Mouse (Mus musculus): ENCODE measurements around the gene Bicd2.
A peak's percentile ranks its signal among the peaks of the same experiment; 100 is the strongest.

DNA sequence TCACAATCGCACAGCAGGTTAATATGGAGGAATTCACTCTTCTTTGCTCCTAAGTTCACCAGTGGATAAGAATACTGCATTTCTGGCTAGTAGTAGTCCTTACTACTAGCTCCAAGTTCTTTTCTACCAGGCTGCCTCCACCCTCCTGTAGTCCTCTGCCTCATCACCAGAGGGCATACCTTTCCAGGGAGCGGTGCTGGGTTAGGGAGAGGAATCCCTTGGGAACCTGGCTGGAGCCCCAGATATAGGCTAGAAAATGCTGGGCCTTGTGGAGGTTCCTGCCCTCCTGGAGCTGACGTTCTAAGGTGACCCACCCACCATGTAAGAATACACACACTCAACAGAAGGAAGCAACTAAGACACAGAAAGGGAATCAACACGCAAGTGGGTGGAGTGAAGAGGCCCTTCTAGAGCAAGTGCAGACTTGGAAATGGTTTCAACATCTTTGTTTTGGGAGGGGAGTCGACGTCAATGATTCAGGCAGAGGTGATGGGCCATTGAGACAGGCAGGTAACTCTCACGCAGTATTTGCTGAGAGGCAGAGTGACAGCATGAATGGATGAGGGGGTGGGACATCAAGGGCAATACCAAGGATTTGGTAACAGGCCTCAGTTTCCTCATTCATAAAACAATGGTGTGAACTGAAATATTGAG is 2.4 kb upstream of the Bicd2 start:
- TF ChIP-seq CTCF (conservative IDR thresholded peaks at IDR 0.05; ENCODE audit: insufficient read depth, insufficient read length, low read depth, low read length), result peak; percentile 85
- TF ChIP-seq POLR2A (IDR thresholded peaks at IDR 0.05; ENCODE audit: low read depth, low read length), result no peak
